Mouse (Mus musculus) mouse embryonic stem cell (cell line): ENCODE data around the gene Micu2.

Source experiments
- in situ Hi-C, 2 experiments: fragments of 300-500 bp; cut with MboI; formaldehyde crosslinking; loops; 1 replicate in 1 of 2; 3 replicates in 1 of 2; pipeline ENCODE4 v1.14.3; 2019 to 2020; ENCODE audit warnings: low sequenced_read_pairs in 2 of 2, low pct_unique_long_range_greater_than_20kb in 1 of 2, mixed read lengths in 1 of 2; ENCODE audit not compliant: unreplicated experiment in 1 of 2

The Micu2 gene

GRCm38 (mm10) chr14:57998526-57999401 is at the start of gene Micu2:
TSS of gene Micu2 (minus strand) at chr14:57999262.
- in situ Hi-C loops = no loop called here

GRCm38 (mm10) chr14:58046639-58047284 is 47.7 kb upstream of the Micu2 start:
- in situ Hi-C loops = no loop called here

- in situ Hi-C loops = no loop called here
Observed at GRCm38 (mm10) chr14:58036174-58036573, 37.1 kb upstream of the Micu2 start.

- in situ Hi-C loops = no loop called here
Observed at GRCm38 (mm10) chr14:58034567-58034966, 35.5 kb upstream of the Micu2 start.

- in situ Hi-C loops = no loop called here
Observed at GRCm38 (mm10) chr14:58018869-58019268, 19.8 kb upstream of the Micu2 start.

- in situ Hi-C loops = no loop called here
Observed at GRCm38 (mm10) chr14:58003852-58004251, 4.8 kb upstream of the Micu2 start.

- in situ Hi-C loops = no loop called here
Observed at GRCm38 (mm10) chr14:58002161-58002560, 3.1 kb upstream of the Micu2 start.

GRCm38 (mm10) chr14:57999402-57999734 is 306 bp upstream of the Micu2 start:
- in situ Hi-C loops = no loop called here

GRCm38 (mm10) chr14:57997431-57997830 is 1.6 kb downstream of the Micu2 start:
- in situ Hi-C loops = no loop called here

GRCm38 (mm10) chr14:57996210-57996609 is 2.9 kb downstream of the Micu2 start:
- in situ Hi-C loops = no loop called here

GRCm38 (mm10) chr14:57991761-57992160 is 7.3 kb downstream of the Micu2 start:
- in situ Hi-C loops = no loop called here

- in situ Hi-C loops = no loop called here
Observed at GRCm38 (mm10) chr14:57989162-57989561, 9.9 kb downstream of the Micu2 start.

GRCm38 (mm10) chr14:57985780-57986179 is 13.3 kb downstream of the Micu2 start:
- in situ Hi-C loops = no loop called here

GRCm38 (mm10) chr14:57982450-57982849 is 16.6 kb downstream of the Micu2 start:
- in situ Hi-C loops = no loop called here

- in situ Hi-C loops = no loop called here
Observed at GRCm38 (mm10) chr14:57981720-57982418, 17.2 kb downstream of the Micu2 start.

GRCm38 (mm10) chr14:57980776-57981175 is 18.3 kb downstream of the Micu2 start:
- in situ Hi-C loops = no loop called here

- in situ Hi-C loops = no loop called here
Observed at GRCm38 (mm10) chr14:57980179-57980578, 18.9 kb downstream of the Micu2 start.

- in situ Hi-C loops = no loop called here
Observed at GRCm38 (mm10) chr14:57978144-57978543, 20.9 kb downstream of the Micu2 start.

- in situ Hi-C loops = no loop called here
Observed at GRCm38 (mm10) chr14:57975656-57976055, 23.4 kb downstream of the Micu2 start.
